Mouse (Mus musculus) v-Abl transformed pro-B cells (cell line): Measurements from ENCODE around the gene Marveld2.

Experiments used
- in situ Hi-C, 2 experiments: fragments of 400-800 bp; cut with MboI; formaldehyde crosslinking; loops; one replicate each; pipeline ENCODE4 v1.15.1; 2025; ENCODE audit not compliant: unreplicated experiment in 2 of 2

The Marveld2 gene

DNA sequence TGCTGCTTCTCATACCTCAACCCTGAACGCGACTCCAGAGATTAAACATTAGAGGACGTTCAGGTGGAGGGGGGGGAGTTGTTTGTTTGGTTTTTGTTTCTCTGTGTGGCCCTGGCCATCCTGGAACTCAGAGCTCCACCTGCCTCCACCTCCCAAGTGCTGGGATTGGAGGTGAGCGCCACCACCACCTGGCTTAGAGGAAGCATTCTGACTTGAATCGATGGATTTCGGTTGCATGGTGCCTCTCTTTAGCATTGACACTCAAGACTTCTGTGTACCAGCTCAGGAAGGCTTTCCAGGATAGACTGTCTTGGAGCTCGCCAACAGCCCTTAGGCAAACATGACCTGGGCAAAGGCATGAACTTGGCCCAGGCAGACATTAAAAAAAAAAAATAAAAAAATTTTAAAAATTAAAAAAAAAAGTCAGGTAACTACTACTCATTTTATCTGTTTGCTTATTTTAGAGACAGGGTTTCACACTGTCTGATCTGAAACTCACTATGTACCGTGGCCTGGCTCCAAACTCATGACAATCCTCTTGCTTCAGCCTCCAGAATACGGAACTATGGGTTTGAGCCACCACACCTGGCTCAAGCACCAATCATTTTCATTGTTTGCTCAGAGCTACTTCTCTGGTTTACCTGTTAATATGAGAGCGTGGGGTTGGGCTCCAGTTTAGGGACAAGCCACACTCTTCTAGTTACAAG is 13.6 kb downstream of the Marveld2 start:
- in situ Hi-C loops: loop anchor here in 1 of 2 experiments (25.0 kb wide), 1 partner anchor 766 kb away; no protein-coding TSS in a partner anchor

DNA sequence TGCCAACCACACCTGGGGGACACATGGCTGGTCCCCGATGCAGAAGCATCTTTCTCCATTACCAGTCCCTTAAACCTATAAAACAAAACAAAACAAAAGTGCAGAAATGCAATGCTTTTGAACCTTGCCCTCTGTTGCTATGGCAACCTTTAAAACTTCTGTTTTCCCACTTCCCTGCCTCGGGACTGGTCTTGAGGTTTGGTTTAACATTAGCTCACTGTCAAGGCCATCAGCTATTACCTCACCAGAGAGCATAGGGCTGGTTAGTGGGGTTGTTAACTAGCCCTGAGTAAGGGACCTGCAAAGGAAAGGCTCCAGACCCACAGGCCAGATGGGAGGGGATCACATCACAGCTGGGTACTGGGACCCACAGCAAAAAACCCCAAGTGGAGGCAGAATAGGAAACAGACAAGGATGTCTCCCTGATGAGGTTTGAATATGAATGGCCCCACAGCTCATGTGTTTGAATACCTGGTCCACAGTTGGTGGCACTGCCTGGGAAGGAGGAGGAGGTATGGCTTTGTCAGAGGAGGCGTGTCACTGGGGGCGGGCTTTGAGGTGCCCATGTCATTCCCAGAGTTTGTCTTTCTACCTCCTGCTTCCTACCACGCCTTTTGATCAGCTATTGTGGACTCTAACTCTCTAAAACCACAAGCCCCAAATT is 14.4 kb downstream of the Marveld2 start:
- in situ Hi-C loops: loop anchor here in 1 of 2 experiments (25.0 kb wide), 1 partner anchor 765 kb away; no protein-coding TSS in a partner anchor

DNA sequence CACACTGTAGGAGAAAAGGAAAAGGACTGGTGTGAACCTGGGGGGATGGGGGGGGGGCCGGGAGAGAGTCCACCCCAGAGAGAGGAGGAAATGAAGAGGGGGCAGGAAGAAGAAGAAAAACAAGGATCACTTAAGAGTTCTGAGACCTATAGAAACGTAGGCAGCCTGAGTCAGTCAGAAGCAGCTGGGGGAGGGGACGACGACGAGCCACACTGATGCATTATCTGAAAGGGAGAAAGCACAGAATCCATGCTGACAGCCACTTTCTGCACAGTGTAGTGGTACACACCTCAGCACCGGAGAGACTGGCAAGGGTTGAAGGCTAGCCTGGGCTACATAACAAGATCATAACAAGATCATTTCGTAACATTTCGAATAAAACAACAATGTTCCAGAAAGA is 15.7 kb downstream of the Marveld2 start:
- in situ Hi-C loops: loop anchor here in 1 of 2 experiments (25.0 kb wide), 1 partner anchor 764 kb away; no protein-coding TSS in a partner anchor

DNA sequence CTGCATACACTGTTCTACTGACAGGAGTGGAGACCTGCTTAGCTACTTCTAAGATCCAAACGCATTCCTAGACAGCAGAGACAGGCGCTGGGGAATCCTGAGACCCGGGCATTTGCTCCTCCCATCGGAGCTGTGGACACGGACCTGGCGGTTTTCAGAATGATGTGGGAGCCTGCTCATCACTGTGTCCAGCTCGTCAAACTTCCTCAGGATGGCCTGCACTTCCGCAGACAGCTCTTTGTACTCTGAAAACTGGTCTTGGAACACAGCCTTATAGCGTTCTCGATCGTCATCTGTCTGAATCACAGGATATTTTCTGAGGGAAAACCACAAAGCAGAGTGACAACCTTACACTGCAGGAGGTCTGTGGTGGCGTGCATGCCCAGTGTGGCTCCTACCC is 16.5 kb downstream of the Marveld2 start:
- in situ Hi-C loops: loop anchor here in 1 of 2 experiments (25.0 kb wide), 1 partner anchor 763 kb away; no protein-coding TSS in a partner anchor

DNA sequence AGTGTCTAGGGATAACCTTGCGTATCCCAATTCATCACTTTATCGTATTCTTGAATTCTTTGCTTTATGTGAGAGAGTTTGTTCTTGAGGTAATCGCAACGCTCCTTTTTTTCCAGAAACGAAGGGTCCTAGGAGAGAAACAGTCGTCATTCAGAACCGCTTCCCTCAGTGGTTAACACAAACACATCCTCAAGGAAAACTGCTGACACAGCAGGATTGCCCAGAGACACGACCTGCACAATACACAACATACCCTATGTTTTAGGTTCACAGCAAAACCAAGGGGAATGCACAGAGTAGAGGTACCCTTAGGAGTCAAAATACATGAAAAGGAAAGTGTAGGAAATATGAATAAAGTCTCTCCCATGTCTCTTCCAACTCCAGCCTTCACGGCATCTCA is 19.5 kb downstream of the Marveld2 start:
- in situ Hi-C loops: no loop called here

DNA sequence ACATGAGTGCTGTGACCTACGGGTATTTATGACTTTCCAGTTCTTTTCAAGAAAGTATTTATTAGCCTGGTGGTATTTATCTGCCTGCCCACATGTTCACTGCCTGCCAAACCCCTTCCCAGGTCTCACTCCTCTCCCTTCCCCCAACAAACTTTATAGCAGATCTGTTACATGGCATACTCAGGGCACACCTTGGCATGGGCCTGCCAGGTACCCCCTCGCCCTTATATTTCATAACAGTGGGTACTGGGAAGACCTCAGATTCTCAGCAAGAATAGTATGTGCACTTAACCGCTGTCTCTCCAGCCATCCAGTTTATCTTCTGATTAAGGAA is 21.3 kb downstream of the Marveld2 start:
- in situ Hi-C loops: no loop called here

DNA sequence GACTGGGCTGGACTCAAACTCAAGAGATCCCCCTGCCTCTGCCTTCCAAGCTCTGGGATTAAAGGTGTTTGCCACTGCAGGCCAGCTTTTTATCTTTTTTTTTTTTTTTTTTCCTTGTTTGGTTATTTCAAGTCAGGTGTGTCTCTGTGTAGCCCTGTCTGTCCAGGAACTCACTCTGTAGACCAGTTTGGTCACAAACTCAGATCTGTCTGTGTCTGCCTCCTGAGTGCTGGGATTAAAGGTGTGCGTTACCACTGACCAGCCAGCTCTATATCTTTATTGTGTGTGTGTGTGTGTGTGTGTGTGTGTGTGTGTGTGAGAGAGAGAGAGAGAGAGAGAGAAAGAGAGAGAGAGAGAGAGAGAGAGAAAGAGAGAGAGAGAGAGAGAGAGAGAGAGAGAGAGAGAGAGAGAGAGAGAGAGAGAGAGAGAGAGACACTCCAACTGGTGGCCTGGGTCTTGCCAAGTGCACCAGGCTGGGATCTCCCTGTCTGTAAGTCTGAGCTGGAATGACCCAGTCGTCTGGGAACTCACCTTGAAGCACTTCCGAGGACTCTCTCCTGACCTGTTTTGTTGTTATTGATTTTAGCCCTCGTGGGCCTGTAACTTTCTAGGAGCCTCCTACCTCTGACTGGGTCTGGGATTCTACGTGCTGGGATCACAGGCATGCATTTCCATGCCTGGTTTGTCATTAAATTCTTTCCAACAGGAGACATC is 21.8 kb downstream of the Marveld2 start:
- in situ Hi-C loops: no loop called here

DNA sequence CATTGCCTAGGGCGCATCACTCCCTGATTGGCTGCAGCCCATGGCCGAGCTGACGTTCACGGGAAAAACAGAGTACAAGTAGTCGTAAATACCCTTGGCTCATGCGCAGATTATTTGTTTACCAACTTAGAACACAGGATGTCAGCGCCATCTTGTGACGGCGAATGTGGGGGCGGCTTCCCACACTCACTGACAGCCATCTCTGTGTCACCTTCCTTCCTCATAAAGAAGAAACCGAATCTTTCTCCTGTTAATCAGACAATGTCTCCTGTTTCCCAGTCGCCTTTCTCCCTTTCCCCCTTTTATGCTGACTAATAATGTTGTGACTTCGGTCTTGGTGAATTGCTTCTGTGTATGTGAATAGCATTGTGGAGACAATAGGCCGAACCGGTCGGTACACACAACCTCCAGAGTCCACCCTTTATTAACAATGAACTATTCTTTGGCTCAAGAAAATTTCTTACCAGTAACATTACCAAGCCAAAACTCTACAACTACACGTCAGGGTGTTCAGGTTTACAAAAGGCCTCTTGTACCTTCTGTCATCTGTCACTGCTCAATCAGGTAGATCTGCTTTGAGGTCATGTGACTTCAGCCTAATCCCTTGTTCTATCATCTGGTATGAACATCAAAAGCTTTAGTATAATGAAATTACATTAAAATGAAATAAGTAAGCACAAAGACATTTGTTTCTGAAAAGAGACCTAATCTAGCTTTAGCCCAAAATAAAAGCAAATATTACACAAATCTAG is 22.6 kb downstream of the Marveld2 start:
- in situ Hi-C loops: no loop called here

DNA sequence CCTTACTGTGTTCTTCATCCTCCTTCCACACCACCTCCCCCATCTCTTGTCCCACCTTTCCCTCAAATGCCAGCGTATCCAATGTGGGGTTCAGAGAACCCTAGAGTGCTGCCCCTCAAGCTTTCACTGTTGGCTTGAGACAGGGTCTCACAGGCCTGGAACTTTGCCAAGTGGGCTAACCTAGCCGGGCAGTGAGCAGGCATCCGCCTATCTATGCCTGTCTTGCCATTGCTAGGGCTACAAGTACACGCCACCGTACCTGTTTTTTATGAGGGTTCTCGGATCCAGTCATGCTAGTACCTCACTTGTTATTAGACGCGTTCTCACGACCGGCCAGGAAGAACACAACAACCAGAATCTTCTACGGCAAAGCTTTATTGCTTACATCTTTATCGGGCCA is 28.1 kb downstream of the Marveld2 start:
- in situ Hi-C loops: no loop called here

DNA sequence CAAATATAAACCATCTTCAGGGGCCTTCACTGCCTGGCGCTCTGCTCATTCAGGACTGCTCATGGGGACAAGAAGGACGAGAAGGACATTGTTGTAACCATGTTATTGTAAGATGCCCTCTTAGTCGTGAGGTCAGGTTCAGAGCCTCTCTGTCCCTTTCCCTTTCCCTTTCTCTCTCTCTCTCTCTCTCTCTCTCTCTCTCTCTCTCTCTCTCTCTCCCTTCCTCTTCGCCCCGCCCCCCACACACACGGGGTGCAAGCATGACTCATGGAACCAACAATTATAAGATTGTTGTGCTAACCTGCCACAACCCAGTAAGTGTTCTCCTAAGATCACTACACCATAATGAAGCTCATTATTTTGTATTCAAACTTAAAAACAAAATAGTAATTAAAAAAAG is 34.6 kb downstream of the Marveld2 start:
- in situ Hi-C loops: no loop called here

DNA sequence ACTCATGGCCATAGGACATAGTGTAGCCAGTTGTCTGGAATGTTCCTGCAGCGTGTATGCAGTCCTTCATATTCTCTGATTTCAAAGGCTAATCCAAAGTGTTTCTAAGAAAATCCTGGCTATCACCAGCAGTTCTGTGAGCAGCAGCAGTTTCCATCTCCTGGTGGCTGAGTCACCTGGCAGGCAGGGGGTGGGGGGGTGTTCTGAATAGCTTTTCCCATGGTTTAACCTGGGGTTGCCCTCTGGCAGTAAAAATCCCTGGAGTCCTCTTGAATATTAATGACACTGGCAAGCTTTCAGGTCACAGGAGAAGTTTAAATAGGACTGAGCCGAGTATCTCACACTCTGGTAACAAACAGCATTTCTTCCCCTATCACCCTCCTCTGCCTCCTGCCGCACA is 35.1 kb downstream of the Marveld2 start:
- in situ Hi-C loops: no loop called here

DNA sequence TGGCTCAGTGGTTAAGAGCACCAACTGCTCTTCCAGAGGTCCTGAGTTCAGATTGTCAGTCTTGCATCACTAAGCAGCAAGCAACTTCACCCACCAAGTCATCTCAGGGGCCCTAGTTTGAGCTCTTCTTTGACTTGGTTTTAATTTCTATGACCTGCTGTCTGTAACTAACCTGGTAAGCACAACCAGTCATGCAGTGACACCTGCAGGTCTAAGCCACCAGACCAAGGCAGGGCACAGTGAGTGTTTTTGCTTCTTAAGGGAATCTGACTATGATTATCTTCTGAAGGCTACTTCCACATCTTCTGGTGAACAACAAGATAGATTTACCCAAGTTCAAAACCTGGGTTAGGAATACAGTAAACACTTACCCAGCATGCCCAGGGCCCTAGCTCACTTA is 36.8 kb downstream of the Marveld2 start:
- in situ Hi-C loops: no loop called here

DNA sequence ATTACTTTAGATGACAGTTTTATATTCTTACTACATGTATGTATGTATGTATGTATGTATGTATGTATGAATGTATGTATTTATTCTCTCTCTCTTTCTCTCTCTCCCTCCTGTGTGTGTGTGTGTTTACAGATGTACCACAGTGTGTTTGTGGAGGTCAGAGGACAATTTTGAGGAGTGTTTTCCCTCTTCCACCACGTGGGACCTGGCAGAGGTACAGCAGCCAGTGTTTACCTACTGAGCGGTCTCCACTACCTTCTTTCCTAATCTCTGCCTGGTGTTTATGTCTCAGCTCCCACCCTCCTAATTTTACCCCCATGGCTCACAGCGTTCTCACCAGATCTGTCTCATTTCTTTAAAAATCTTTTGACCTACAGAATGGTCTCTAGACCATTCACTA is 37.6 kb downstream of the Marveld2 start:
- in situ Hi-C loops: no loop called here

DNA sequence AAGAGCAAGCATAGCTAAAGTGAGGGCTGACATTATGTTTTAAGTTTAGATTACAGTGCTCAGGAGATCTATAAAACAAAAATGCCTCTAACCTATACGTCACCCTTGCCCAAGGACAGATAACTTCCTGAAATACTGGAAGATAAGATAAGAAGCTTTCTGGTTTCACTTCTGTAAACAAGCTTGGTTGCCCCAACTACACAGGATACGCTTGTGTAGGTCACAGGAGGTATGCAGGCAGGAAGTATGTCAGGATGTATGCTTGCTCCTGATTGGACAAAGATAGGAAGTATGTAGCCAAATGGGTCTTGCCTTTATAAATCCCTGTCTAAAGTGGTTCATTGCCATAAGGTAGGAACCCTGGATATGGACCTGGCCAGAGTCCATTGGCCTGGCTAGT is 40.8 kb downstream of the Marveld2 start:
- in situ Hi-C loops: no loop called here

DNA sequence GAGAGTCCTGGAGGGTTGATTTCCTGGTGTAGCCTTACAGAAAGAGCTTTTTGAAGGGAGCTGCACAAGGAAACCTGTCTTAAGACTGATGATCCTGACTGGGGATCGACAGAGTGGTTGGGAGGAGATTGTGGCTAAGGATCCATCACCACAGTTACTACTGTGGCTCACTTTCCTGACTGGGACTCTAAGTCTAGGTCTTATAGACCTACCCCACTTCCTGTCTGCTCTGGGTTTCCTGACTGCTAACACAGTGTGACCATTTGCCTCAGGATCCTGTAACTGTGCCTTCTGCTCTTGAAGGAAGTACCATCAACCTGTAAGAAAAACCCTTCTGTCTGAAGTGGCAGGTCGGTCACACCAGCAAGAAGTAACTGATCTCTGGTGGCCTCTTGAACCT is 46.1 kb downstream of the Marveld2 start:
- in situ Hi-C loops: no loop called here

DNA sequence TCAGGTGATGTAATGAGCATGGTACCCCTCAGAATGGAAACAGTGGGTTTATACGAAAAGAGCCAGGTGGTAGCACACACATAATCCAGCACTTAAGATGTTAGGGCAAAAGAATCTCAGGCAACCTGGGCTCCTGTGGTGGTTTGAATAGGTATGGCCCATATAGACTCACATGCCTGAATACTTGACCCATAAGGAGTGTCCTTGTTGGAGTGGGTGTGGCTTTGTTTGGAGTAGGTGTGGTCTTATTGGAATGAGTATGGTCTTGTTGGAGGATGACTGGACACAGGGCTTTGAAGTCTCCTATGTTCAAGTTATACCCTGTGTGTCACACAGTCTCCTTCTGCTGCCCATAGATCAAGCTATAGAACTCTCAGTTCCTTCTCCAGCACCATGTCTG is 48.4 kb downstream of the Marveld2 start:
- in situ Hi-C loops: no loop called here

DNA sequence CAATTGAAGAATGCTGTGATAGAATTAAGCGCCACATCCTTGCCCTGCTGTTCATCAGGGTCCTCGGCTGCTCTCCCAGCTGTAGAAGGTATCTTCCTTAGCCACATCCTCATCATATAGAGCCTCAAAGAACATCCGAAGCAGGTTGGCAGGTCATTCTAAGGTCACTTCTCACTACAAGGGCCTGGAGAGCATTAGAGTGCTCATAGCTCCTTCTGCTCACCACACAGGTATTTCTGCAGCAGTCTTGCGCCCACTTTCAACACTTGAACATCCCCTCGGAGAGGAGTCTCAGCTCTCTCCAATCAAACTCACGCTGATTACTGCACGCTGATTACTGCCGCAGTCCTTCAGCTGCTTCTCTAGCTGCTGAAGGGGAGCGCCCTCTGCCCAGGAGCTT is 57.3 kb downstream of the Marveld2 start:
- in situ Hi-C loops: no loop called here

DNA sequence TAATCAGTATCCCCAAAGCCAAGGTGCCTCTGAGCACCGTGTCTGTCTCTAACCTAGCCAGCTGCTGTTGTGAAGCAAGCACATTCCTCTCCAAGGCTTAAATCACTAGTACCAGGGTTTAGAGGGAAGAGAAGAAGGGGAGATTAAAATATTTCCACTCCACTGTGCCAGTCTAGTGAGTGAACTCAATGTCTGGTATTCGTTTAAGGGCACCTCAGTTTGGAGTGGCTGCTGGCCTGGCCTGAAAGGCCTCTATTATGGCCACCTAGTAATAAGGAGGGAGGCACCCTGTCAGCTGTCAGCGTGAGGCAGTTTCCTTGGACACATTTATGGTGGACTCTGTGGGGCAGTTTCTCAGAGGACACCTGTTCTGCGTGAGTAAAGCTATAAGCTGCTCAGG is 59.8 kb downstream of the Marveld2 start:
- in situ Hi-C loops: no loop called here

DNA sequence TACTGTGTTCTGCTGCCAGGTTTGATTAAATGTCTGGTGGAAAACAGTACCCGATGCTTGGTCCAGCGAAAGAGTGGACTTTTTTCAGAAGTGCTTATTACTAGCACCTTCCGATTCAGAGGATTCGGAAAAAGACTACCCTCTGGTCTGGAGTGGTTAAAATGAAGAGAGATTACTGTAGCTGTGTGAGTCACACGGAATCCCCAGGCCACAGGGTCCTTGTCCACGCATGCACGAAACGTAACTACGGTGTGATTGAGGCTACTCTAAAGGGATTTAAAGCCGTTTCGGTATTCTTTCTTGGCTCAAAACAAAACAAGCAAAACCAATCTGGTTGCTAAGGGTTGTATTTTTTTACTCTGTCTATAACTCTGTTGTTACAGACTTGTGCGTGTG is 63.7 kb downstream of the Marveld2 start:
- in situ Hi-C loops: no loop called here

DNA sequence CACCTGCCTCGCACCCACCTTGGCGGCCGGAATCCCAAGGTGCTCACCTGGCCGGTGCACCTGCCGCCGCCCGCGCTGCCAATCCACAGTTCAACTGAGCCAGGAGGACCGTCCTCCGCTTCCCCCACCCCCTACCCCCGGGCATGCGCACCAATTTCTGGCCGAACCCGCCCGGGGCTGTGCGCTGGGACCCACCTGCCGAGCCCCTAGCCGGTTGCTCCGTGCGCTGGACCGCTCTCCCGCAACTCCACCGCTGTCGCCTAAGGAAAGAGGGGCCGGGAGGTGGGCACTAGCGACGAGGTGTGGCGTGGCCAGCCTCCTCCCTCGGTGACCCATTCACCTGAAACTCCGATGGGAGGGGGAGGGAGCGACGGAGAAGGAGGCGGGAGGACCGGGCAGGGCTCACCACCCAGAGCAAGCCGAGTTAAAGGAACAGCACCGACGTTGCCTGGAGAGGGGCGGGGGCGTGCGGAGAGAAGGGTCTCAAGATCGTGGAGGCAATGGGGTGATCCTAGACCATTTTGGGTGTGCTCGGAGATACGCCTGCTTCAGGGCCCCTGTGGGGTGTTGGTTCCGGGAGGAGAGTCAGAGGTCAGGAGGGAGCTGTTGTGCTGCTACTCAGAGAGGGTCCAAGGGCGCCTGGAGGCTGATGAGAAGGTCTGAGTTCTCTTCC is 64.3 kb downstream of the Marveld2 start, which contains the start of gene Ocln:
Ocln (minus strand) TSS at position 350 of the 673 bp plus-strand sequence.
- in situ Hi-C loops: no loop called here
